Mouse (Mus musculus) myocyte (in vitro differentiated cells): Measurements from ENCODE around the gene Plekhh1.

Experiments used
- CEBPB ChIP-seq: IDR thresholded peaks from 2 replicates; pipeline ENCODE4 v1.6.1; 2011; ENCODE audit warnings: mild to moderate bottlenecking, moderate library complexity; ENCODE audit not compliant: poor library complexity, insufficient read depth, severe bottlenecking
- E2F4 ChIP-seq: IDR thresholded peaks from one replicate; pipeline ENCODE4 v1.6.1; 2011; ENCODE audit warnings: mild to moderate bottlenecking, control low read depth, moderate library complexity; ENCODE audit not compliant: insufficient read depth
- MAX ChIP-seq: IDR thresholded peaks from one replicate; pipeline ENCODE4 v1.6.1; 2011; ENCODE audit warnings: low read depth, mild to moderate bottlenecking, control low read depth
- MYOD1 ChIP-seq, 3 experiments: IDR thresholded peaks; one replicate each; pipeline ENCODE4 v1.6.1; 2011; ENCODE audit warnings: control low read depth in 2 of 3, low read depth in 2 of 3, mild to moderate bottlenecking in 2 of 3, moderate library complexity in 1 of 3; ENCODE audit not compliant: insufficient read length in 2 of 3, control insufficient read depth in 1 of 3
- MYOG ChIP-seq, 3 experiments: IDR thresholded peaks; one replicate each; pipeline ENCODE4 v1.6.1; 2011; ENCODE audit warnings: control low read depth in 2 of 3, low read depth in 2 of 3, mild to moderate bottlenecking in 2 of 3; ENCODE audit not compliant: insufficient read length in 2 of 3, control insufficient read depth in 1 of 3, insufficient read depth in 1 of 3
- POLR2A ChIP-seq: IDR thresholded peaks from one replicate; pipeline ENCODE4 v1.6.1; 2011; ENCODE audit warnings: low read depth, mild to moderate bottlenecking, control low read depth, moderate library complexity; ENCODE audit not compliant: insufficient read length
- POLR2AphosphoS2 ChIP-seq: IDR thresholded peaks from one replicate; pipeline ENCODE4 v1.6.1; 2011; ENCODE audit warnings: low read depth, control low read depth; ENCODE audit not compliant: insufficient read length
- REST ChIP-seq: IDR thresholded peaks from one replicate; pipeline ENCODE4 v1.6.1; 2011; ENCODE audit warnings: mild to moderate bottlenecking, control low read depth, moderate library complexity; ENCODE audit not compliant: insufficient read depth, insufficient read length
- TCF12 ChIP-seq: IDR thresholded peaks from one replicate; pipeline ENCODE4 v1.6.1; 2011; ENCODE audit warnings: mild to moderate bottlenecking, control low read depth; ENCODE audit not compliant: poor library complexity, insufficient read depth, severe bottlenecking
- TCF3 ChIP-seq: IDR thresholded peaks from one replicate; pipeline ENCODE4 v1.6.1; 2011; ENCODE audit warnings: low read depth, control low read depth; ENCODE audit not compliant: insufficient read length
- USF1 ChIP-seq: IDR thresholded peaks from one replicate; pipeline ENCODE4 v1.6.1; 2011; ENCODE audit warnings: low read depth, mild to moderate bottlenecking, control low read depth, moderate library complexity

DNA sequence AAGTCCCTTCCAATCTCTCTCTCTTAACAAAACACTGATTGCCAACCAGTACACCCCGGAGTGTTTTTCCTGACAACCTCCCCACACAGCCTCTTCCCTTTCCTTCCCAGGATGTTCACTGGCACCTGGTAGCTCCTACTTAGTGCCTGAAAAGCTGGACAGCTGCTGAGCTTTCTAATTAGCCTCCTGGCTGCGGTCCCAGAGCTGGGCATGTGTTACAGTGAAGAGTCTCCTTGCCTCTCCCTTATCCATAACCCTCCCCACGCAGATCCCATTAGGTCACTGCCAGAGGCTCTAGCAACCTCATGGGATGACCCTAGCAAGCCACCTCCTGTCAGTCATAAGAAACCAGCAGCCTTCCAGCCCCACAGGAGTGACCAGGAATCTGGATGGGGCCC is 44.9 kb upstream of the Plekhh1 start:
- TF ChIP-seq POLR2A, result no peak
- no peak for TF ChIP-seq CEBPB
- no peak for TF ChIP-seq E2F4
- peak; percentile 55 to 85 (median 82) for TF ChIP-seq MYOD1 (IDR thresholded peaks at IDR 0.05; ENCODE audit: control insufficient read depth in 1 of 3, insufficient read length in 2 of 3, low read depth in 2 of 3)
- no peak for TF ChIP-seq MAX
- TF ChIP-seq USF1, result no peak
- TF ChIP-seq TCF12, result peak; percentile 62
- peak; percentile 41 for TF ChIP-seq REST
- peak; percentile 17 for TF ChIP-seq TCF3
- peak in 2 of 3 experiments; percentile 80 to 85 for TF ChIP-seq MYOG (IDR thresholded peaks at IDR 0.05; ENCODE audit: control insufficient read depth in 1 of 3, insufficient read depth in 1 of 3, insufficient read length in 2 of 3, low read depth in 2 of 3)
- no peak for TF ChIP-seq POLR2AphosphoS2
